Mouse (Mus musculus) midbrain, embryonic 15.5 days (tissue): ENCODE measurements at regions not wholly inside any gene's neighbourhood (a gene's known extent, or its start where the extent isn't known, plus 50 kb on each side); places are given as distances from the start of the nearest gene placed in this dataset.

Source experiments
- ATAC-seq: fragments of 200-750 bp; cut with Nextera tagmentation; replicated peaks from 2 replicates; pipeline ENCODE4 v1.8.0; 2017; ENCODE audit warnings: moderate TSS enrichment
- H3K27ac ChIP-seq: fragments of 300-500 bp; sonication (generic); 2 replicates; pipeline ENCODE4 v1.5.1; 2015; ENCODE audit warnings: mild to moderate bottlenecking, inconsistent platforms
- H3K27me3 ChIP-seq: fragments of 300-500 bp; sonication (generic); replicated peaks from 2 replicates; pipeline ENCODE4 v1.6.1; 2015; ENCODE audit warnings: inconsistent platforms
- H3K36me3 ChIP-seq: fragments of 300-500 bp; sonication (generic); replicated peaks from 2 replicates; pipeline ENCODE4 v1.6.1; 2015; ENCODE audit warnings: inconsistent platforms
- H3K4me1 ChIP-seq: fragments of 300-500 bp; sonication (generic); 2 replicates; pipeline ENCODE4 v1.6.1; 2015; ENCODE audit warnings: inconsistent platforms
- H3K4me2 ChIP-seq: fragments of 300-500 bp; sonication (generic); 2 replicates; pipeline ENCODE4 v1.6.1; 2015; ENCODE audit warnings: inconsistent platforms, mild to moderate bottlenecking, moderate library complexity
- H3K4me3 ChIP-seq: fragments of 300-500 bp; sonication (generic); 2 replicates; pipeline ENCODE4 v1.5.1; 2015; ENCODE audit warnings: mild to moderate bottlenecking, inconsistent platforms
- H3K9ac ChIP-seq: fragments of 300-500 bp; sonication (generic); 2 replicates; pipeline ENCODE4 v1.6.1; 2015; ENCODE audit warnings: mild to moderate bottlenecking, inconsistent platforms
- H3K9me3 ChIP-seq: fragments of 300-500 bp; sonication (generic); 2 replicates; pipeline ENCODE4 v1.6.1; 2016; ENCODE audit warnings: inconsistent platforms
- WGBS: fragments of 180-500 bp; shearing (Covaris S2); methylation state at CpG from one replicate; pipeline ENCODE4 v1.1.7; 2015; ENCODE audit warnings: mixed read lengths; 5-methylcytosine and 5-hydroxymethylcytosine counted together

- WGBS, result 89% methylated on average over 2 of the region's 2 CpGs
Observed at GRCm38 (mm10) chr4:124053340-124054038, 135.7 kb upstream of the 4930535I16Rik start.

DNA sequence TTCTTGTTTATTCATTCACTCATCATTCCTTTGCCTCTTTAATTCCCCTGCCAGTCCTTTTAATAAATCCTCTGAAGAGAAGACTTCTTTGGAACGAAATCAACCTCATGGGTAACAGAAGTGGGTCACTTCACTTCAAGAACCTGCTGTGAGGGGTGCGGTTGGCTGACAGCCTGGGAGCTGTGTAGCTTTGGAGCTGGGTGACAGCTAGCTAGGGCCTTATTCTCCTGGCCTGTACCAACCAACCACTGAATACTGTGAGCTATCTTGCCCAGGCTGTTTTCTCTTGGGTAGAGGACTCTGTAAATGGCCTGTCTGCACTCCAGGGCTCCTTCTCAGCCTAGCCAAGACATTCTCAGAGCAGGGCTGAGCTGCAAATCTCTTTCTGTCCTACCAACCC is 134.6 kb upstream of the 4930535I16Rik start:
- no peaks in the 10 kb centered on the region for H3K27me3 ChIP-seq
- no peak overlapping the region for H3K27ac ChIP-seq
- no peak for ATAC-seq
- 70% methylated on average over 2 of the region's 2 CpGs for WGBS
- H3K36me3 ChIP-seq, result no peaks in the 10 kb centered on the region
- H3K4me1 ChIP-seq, result peaks cover 10% of the 10 kb centered on the region
- H3K4me3 ChIP-seq, result no peak overlapping the region
- H3K9ac ChIP-seq, result no peak overlapping the region
- no peak overlapping the region for H3K4me2 ChIP-seq
- H3K9me3 ChIP-seq, result no peaks in the 10 kb centered on the region

More at GRCm38 (mm10) chr4:124053340-124054038, 135.7 kb upstream of the 4930535I16Rik start:
- H3K4me3 ChIP-seq, result no peak overlapping the region
- no peak overlapping the region for H3K27ac ChIP-seq
- H3K9me3 ChIP-seq, result no peaks in the 10 kb centered on the region
- no peaks in the 10 kb centered on the region for H3K27me3 ChIP-seq
- H3K4me2 ChIP-seq, result no peak overlapping the region
- H3K4me1 ChIP-seq, result peaks cover 5% of the 10 kb centered on the region
- ATAC-seq, result no peak
- H3K36me3 ChIP-seq, result no peaks in the 10 kb centered on the region
- H3K9ac ChIP-seq, result no peak overlapping the region

DNA sequence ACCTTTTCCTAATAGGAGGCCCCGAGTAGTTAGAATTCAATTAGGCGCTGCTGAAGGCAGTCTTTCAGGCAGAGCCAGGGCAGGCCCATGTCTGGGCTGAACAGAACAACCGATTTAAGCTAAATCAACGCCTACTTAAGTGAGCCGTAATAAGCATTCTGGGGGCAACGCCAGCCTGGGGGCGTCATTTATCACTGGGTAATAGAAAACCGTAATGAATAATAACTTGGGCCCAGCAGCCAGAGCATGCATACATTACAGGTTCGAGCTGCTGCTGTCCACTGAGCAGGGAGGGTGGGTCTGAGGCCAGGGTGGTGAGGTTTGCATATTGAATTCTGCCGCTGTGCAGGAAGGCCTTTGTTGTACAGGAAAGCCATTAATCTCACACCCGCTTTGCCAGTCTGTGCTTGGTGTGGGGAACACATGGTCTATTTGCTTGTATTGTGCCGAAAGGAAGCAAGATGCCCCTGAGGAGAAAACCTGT is 130.6 kb upstream of the 4930535I16Rik start:
- H3K9ac ChIP-seq, result peak overlapping the region; percentile 2; the same call in 1 of the 2 replicates
- no peaks in the 10 kb centered on the region for H3K9me3 ChIP-seq
- peak; percentile 89 for ATAC-seq
- no peaks in the 10 kb centered on the region for H3K36me3 ChIP-seq
- H3K27ac ChIP-seq, result peak overlapping the region; percentile 70
- H3K4me2 ChIP-seq, result no peak overlapping the region
- no peaks in the 10 kb centered on the region for H3K27me3 ChIP-seq
- 11% methylated on average over 12 of the region's 12 CpGs for WGBS
- H3K4me1 ChIP-seq, result peaks cover 10% of the 10 kb centered on the region
- no peak overlapping the region for H3K4me3 ChIP-seq

- peak; percentile 56; the same call in 1 of the 2 replicates for ATAC-seq
- no peak overlapping the region; the same call in 1 of the 2 replicates for H3K9ac ChIP-seq
Observed at GRCm38 (mm10) chr4:124047898-124048297, 130.1 kb upstream of the 4930535I16Rik start.

GRCm38 (mm10) chr4:124036483-124036882 is 118.7 kb upstream of the 4930535I16Rik start:
- Histone ChIP-seq H3K4me3 (no peak overlapping the region), H3K9me3 (no peaks in the 10 kb centered on the region), H3K36me3 (no peaks in the 10 kb centered on the region), H3K9ac (no peak overlapping the region), H3K4me2 (no peak overlapping the region), H3K27ac (peak overlapping the region; percentile 89), H3K27me3 (no peaks in the 10 kb centered on the region), H3K4me1 (peaks cover 35% of the 10 kb centered on the region)
- 51% methylated on average over 12 of the region's 12 CpGs for WGBS
- no peak for ATAC-seq

More at GRCm38 (mm10) chr4:124047898-124048297, 130.1 kb upstream of the 4930535I16Rik start:
- Histone ChIP-seq H3K27ac (peak overlapping the region; percentile 70), H3K9me3 (no peaks in the 10 kb centered on the region), H3K4me1 (peaks cover 10% of the 10 kb centered on the region), H3K4me3 (no peak overlapping the region), H3K27me3 (no peaks in the 10 kb centered on the region), H3K4me2 (no peak overlapping the region), H3K36me3 (no peaks in the 10 kb centered on the region)
- 49% methylated on average over 3 of the region's 3 CpGs for WGBS

DNA sequence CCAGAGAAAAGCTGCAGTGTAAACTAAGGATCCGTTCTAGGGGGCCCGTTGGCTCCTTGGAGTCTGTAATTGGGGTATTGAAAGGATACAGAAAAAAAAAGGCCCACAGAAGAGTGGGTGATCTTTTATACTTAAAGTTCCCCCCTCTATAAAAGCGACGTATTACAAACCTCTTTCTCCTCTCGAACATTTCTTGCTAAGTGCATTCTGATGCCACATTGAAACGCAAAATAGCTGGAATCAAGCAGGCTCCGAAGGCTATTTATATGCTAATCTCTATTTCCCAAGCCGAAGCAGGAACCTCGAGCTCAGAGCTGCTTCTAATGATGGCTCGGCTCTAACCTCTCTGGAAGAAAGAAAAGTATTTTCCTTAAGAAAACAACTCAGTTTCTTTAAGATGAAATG is 117.8 kb upstream of the 4930535I16Rik start:
- H3K4me2 ChIP-seq, result peak overlapping the region; percentile 33
- peak overlapping the region; percentile 89 for H3K27ac ChIP-seq
- no peaks in the 10 kb centered on the region for H3K36me3 ChIP-seq
- WGBS, result 3% methylated on average over 10 of the region's 10 CpGs
- H3K9ac ChIP-seq, result no peak overlapping the region
- no peak overlapping the region for H3K4me3 ChIP-seq
- no peaks in the 10 kb centered on the region for H3K27me3 ChIP-seq
- no peaks in the 10 kb centered on the region for H3K9me3 ChIP-seq
- H3K4me1 ChIP-seq, result peaks cover 35% of the 10 kb centered on the region
- ATAC-seq, result peak; percentile 73

DNA sequence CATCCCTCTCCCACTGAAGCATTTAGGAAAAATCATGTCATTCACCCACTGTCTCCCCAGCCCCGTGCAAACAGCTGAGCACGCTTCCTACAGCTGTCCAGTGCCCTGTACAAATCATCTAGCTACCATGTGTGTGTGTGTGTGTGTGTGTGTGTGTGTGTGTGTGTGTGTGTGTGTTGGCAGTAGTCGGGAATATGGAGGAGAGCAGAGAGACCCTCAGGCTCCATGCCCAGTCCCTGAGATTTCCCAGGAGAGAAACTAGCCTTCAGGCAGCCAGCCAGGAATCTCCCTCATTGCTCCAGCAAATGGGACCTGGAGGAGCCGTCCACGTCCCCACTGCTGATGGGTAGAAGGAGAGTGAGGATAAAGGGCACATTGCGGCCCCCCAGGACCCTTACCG is 117.4 kb upstream of the 4930535I16Rik start:
- peak overlapping the region; percentile 33 for H3K4me2 ChIP-seq
- no peaks in the 10 kb centered on the region for H3K27me3 ChIP-seq
- H3K4me1 ChIP-seq, result peaks cover 35% of the 10 kb centered on the region
- H3K9ac ChIP-seq, result no peak overlapping the region
- 4% methylated on average over 7 of the region's 7 CpGs for WGBS
- peak overlapping the region; percentile 89 for H3K27ac ChIP-seq
- H3K36me3 ChIP-seq, result no peaks in the 10 kb centered on the region
- H3K9me3 ChIP-seq, result no peaks in the 10 kb centered on the region
- peak; percentile 70 for ATAC-seq
- no peak overlapping the region for H3K4me3 ChIP-seq

DNA sequence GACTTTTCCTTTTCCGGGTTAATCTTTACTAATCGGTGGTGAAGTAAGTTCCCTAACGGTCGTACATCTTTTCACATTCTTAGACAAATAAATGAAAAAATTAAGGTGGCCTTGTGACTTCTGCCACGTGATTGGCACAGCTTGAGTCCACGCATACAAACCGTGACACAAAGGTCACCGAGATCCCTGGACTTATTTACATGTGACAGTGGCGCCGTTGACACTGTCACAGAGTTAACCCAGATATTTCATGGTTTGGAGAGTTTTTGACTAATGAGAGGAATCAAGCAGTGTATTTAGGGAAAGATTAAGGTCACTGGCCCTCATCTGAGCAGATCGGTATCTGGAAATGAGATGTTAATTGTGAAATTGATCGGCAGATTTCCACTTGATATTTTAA is 110.2 kb upstream of the 4930535I16Rik start:
- Histone ChIP-seq H3K9me3 (no peaks in the 10 kb centered on the region), H3K4me3 (no peak overlapping the region), H3K4me1 (no peaks in the 10 kb centered on the region), H3K4me2 (no peak overlapping the region), H3K27ac (no peak overlapping the region), H3K9ac (no peak overlapping the region), H3K27me3 (no peaks in the 10 kb centered on the region), H3K36me3 (no peaks in the 10 kb centered on the region)
- no peak for ATAC-seq
- WGBS, result 82% methylated on average over 12 of the region's 12 CpGs

DNA sequence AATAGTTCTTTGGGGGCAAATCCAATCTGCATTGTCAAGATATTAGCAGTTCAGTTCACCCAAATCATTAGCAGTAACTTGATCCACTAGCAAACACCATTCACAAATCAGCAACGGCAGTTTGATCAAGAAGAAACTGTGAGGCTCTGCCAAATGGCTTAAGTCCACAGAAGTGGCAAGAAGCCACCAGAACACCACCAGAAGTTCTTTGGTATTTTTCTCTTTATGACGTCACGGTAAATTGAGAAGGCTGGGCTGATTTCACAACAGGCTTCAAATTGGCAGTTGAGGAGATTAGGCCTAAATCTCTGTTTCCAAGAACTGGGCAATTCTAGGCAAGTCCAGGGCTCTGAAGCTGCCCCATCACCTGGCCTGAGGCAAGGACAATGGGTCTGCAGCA is 98.6 kb upstream of the 4930535I16Rik start:
- no peaks in the 10 kb centered on the region for H3K36me3 ChIP-seq
- no peak overlapping the region for H3K4me3 ChIP-seq
- H3K27me3 ChIP-seq, result no peaks in the 10 kb centered on the region
- H3K4me2 ChIP-seq, result no peak overlapping the region
- 72% methylated on average over 3 of the region's 3 CpGs for WGBS
- H3K9me3 ChIP-seq, result no peaks in the 10 kb centered on the region
- H3K9ac ChIP-seq, result no peak overlapping the region
- no peak overlapping the region for H3K27ac ChIP-seq
- no peak for ATAC-seq
- H3K4me1 ChIP-seq, result no peaks in the 10 kb centered on the region; the same call in 1 of the 2 replicates

DNA sequence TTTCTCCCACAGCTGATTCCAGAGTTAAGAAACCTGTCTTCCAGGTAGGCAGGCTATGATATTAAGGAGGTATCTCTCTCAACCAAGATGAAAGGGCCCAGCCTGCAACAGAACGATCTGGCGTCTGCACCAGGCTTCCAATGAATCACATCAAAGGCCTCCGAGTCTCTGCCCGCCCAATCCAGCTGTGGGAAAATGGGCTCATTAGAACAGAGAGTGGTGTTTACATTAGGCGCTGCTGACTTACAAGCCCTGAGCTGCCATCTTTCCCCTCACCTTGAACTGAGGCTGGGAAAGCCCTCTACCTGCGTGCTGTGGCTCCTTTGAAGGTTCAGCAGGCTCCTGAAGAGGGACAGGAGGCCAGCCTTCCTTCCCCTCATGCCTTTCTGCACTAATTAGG is 97.5 kb upstream of the 4930535I16Rik start:
- no peak overlapping the region for H3K9ac ChIP-seq
- ATAC-seq, result no peak; the same call in 1 of the 2 replicates
- 44% methylated on average over 6 of the region's 6 CpGs for WGBS
- no peak overlapping the region for H3K27ac ChIP-seq
- H3K27me3 ChIP-seq, result no peaks in the 10 kb centered on the region
- H3K36me3 ChIP-seq, result no peaks in the 10 kb centered on the region
- no peak overlapping the region for H3K4me2 ChIP-seq
- H3K9me3 ChIP-seq, result no peaks in the 10 kb centered on the region
- H3K4me1 ChIP-seq, result no peaks in the 10 kb centered on the region; the same call in 1 of the 2 replicates
- no peak overlapping the region for H3K4me3 ChIP-seq

GRCm38 (mm10) chr4:124012406-124012805 is 94.6 kb upstream of the 4930535I16Rik start:
- Histone ChIP-seq H3K36me3 (no peaks in the 10 kb centered on the region), H3K9me3 (no peaks in the 10 kb centered on the region), H3K4me2 (no peak overlapping the region), H3K4me1 (no peaks in the 10 kb centered on the region; the same call in 1 of the 2 replicates), H3K27ac (no peak overlapping the region), H3K9ac (no peak overlapping the region), H3K4me3 (no peak overlapping the region), H3K27me3 (no peaks in the 10 kb centered on the region)
- ATAC-seq, result no peak
- WGBS, result 73% methylated on average over 6 of the region's 6 CpGs

GRCm38 (mm10) chr4:124008725-124009124 is 90.9 kb upstream of the 4930535I16Rik start:
- Histone ChIP-seq H3K27me3 (no peaks in the 10 kb centered on the region), H3K4me3 (no peak overlapping the region), H3K4me2 (no peak overlapping the region), H3K9ac (no peak overlapping the region), H3K4me1 (no peaks in the 10 kb centered on the region), H3K9me3 (no peaks in the 10 kb centered on the region), H3K36me3 (no peaks in the 10 kb centered on the region), H3K27ac (no peak overlapping the region)
- 97% methylated on average over 1 of the region's 1 CpGs for WGBS
- no peak for ATAC-seq
